Mouse (Mus musculus) fat pad, adult 2 months (tissue): Measurements from ENCODE around the gene Ctf2.
"Not testable (repeated sequence)": the region's sequence is repeated elsewhere in the genome, so short reads cannot be mapped to it uniquely, and the experiment has no call there.

Experiments
- DNase-seq: peaks from one replicate; pipeline ENCODE4 v3.0.0-alpha.2; 2011; ENCODE audit warnings: low read depth, low spot score; ENCODE audit errors: extremely low read depth

The Ctf2 gene

GRCm38 (mm10) chr7:127714816-127715215 lies 17.1 kb downstream of the Ctf2 start:
- no peak for DNase-seq

DNA sequence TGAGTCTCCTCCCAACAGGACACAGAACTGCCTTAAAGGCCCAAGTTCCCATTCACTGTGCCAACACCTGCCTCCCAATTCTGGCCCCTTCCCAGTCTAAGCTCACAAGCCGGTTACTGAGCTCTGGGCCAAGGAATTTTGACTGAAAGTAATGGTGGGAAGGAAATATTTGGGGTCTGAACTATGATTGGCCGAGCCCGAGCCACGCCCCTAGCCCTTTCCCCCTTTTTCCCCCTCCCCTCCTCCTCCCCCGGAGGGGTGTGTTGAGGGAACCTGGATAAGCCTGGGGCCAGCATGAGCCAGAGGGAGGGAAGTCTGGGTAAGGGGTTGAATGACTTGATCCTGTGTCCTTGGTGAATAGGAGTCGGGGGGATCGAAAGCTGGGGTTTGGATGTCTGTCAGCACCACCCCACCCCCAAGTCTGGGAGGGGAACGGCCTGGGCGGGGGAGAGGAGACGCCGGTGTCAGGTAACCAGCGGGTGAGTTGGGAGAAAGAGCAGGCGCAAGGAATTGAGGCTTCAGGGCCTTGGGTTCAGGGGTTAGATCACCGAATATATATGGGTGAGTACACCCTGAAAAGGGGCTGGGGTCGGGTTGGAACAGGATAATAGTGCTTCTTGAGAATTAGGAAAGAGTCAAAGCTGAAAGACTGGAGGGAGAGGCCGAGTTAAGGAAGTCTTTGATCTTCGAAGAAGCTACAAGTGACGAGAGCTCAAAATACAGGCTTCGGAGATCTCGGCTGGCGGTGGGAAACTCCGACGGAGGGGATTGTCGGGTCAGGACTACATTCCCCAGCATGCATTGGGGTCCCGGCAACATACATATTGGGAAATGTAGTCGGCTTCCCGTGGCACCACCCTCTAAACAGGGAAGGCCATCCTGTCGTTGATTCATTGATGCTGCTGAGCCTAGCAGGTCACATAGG lies 19.2 kb downstream of the Ctf2 start, which contains the start of gene Ctf1:
TSS of gene Ctf1 (plus strand) at position 276 of the 925 bp plus-strand sequence.
- DNase-seq = peak; percentile 76

- no peak for DNase-seq
These were observed 20.5 kb downstream of the Ctf2 start for GRCm38 (mm10) chr7:127711456-127711855.

DNA sequence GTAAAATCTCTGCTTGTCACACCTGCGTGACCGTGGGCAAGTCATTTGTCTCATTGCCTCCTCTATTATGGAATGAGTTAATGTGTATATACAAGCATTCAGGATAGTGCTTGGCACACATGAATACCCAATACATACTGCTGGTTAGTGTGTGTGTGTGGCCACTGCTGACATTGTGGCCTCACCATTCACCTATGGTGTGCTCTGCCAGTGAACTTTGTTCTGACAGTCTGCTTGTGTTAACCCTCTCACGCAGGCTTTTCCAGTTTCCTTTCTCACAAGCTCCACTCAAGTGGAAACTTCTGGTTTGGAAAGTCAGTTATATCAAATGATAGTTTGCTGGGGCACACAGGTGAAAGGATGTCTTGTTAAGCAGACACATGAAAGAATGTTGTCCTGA lies 20.9 kb downstream of the Ctf2 start:
- DNase-seq = no peak

GRCm38 (mm10) chr7:127709261-127709979 lies 22.5 kb downstream of the Ctf2 start:
- no peak for DNase-seq

GRCm38 (mm10) chr7:127708207-127709078 lies 23.5 kb downstream of the Ctf2 start, which contains the start of gene Bcl7c:
Gene Bcl7c, minus strand, starts transcription at chr7:127708933.
- DNase-seq = no peak

DNA sequence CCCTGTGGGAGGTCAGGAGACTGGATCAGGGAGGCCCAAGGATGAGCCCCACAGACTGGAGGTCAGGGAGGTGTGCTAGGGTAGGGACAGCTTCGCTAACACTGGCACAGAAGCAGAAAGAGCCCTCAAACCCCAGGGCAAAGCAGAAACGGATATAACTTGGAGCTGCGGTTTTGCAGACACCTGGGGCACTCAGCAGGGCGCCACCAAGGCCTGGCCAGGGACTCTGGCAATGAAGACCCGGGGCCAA lies 24.1 kb downstream of the Ctf2 start:
- DNase-seq = no peak

- no peak for DNase-seq
These were observed 24.7 kb downstream of the Ctf2 start for GRCm38 (mm10) chr7:127707045-127707956.

GRCm38 (mm10) chr7:127705706-127706105 lies 26.3 kb downstream of the Ctf2 start:
- no peak for DNase-seq

- DNase-seq = no peak
These were observed 27.4 kb downstream of the Ctf2 start for GRCm38 (mm10) chr7:127704598-127704997.

DNA sequence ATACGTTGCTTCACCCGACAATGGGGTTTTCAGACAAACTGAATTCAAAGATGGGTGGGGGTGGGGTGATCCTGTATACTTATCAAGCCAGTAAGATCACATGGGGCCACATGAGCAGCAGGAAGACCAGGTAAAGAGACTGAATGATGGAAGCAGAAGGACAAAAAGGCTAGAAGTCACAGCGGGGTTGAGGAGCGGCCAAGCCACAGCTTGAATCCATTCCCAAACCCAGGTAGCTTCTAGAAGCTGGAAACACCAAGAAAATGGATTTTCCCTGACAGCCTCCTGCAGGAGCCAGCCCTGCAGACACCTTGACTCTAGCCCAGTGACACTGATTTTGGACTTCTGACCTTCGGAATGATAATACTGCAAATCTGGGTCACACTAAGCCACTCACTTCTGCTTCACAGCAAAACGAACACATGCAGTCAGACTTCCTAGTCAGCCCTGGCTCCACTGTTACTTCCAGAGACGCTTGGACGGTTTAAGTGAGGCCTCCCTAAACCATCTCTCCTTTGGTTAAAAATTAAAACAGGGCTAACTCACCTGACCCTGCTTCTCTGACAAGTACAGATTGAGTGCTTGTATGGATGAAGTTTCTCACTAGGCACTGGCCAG lies 28.3 kb downstream of the Ctf2 start:
- DNase-seq = no peak

DNA sequence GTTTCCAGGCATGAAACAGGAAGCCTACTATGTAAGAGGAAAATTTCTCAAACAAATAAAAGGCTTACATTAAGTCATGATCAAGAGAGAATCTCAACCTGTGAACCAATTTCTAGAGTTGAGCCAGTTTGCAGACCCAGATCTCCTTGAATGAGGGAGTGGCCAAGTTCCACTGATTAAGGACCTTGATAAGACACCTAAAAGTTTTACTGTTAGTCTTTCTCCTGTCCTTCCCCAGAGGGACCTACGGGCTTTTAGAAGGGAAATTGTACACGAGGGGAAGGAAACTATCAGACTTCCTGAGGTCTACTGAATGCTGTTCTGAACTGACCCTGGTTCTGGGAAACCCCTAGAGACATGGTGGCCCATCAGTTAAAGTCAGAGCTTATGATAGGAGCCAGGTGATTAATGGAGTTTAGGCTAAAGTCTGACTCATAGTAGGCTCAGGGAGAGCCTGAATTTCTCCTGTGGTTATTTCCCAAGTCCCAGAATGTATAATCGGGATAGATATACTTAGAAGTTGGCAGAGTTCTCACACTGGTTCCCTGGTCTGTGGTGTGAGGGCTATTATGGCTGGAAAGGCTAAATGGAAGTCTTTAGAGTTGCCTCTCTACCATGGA lies 31.1 kb downstream of the Ctf2 start:
- DNase-seq = no peak

- no peak for DNase-seq
These were observed 33.0 kb downstream of the Ctf2 start for GRCm38 (mm10) chr7:127698986-127699385.

GRCm38 (mm10) chr7:127693730-127694129 lies 38.2 kb downstream of the Ctf2 start:
- DNase-seq = not testable (repeated sequence)

DNA sequence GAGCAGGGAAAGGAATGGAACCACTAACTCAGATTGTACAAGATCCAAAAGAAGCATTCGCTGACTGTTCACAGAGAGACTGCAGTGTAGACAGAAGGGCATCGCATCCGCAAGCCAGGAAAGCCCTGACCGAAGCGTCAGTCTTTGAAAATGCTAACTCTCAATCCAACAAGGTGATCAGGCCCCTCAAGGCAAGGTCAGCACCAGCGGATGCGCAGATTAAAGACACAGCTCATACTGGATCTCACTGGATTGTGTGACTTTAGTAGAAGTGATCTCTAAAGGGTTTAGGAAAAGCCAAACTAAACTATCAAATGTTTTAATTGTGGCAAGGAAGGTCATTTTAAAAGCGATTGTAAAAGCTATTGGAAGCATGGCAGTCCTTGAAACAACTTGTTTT lies 38.7 kb downstream of the Ctf2 start:
- no peak for DNase-seq

- DNase-seq = no peak
These were observed 40.6 kb downstream of the Ctf2 start for GRCm38 (mm10) chr7:127691221-127691989.

DNA sequence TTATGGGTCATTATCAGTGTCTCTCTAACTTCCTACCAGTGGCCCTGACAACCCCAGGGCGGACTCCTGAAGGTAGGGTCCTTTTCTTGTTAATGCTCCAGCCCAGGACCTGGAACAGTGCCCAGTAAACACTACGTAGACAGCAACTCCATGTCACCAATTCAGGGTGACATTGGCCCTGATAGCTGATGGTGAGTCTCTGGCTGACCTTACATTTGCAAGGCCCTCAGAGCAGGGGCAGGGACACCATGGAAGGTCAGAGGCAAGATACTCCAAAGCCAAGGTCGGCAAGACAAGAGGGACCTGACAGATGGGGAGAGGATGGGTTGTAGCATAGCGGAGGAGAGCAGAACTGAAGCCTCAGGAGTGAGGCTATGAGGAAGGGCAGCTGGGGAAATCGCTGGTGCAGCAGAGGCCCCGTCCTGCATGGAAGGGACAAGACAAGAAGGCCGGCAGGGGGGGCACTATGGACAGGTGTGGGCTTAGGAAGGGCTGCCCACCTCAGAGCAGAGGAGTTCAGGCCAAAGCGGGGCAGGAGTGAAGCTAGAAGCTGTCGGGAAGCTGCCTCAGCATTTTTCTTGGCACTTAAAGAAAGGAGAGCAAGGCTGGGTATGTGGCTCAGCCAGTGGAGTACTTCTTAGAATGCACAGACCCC lies 42.2 kb downstream of the Ctf2 start:
- no peak for DNase-seq

DNA sequence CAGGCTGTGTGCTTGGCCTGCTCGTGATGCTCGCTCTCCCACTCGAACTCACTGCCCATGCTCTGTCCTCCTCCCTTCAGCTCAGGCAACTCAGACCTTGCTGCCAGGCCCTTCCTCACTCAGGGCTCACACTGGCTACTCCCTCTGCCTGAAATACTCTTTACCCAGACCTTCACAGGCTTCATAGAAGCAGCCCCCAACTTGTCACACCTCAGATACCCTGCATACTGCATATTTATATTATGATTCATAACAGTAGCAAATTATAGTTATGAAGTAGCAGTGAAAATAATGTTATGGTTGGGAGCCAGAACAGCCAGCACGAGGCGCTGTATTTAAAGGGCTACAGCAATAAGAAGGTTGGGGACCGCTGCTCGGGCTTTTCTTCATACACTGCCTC lies 43.0 kb downstream of the Ctf2 start:
- no peak for DNase-seq
